Mouse (Mus musculus) retina, postnatal 7 days (tissue): ENCODE results near the gene Lrmda.

Experiments used
- DNase-seq: peaks from one replicate; pipeline ENCODE4 v3.0.0-alpha.2; 2012; ENCODE audit warnings: low read depth, low spot score

Lrmda gene

GRCm38 (mm10) chr14:21992321-21992885 lies 27.1 kb upstream of the Lrmda start:
- no peak for DNase-seq

- DNase-seq, result no peak
These were observed 26.1 kb upstream of the Lrmda start for GRCm38 (mm10) chr14:21993251-21994060.

- DNase-seq, result no peak
These were observed 25.2 kb upstream of the Lrmda start for GRCm38 (mm10) chr14:21994061-21994990.

GRCm38 (mm10) chr14:21995031-21995754 lies 24.3 kb upstream of the Lrmda start:
- DNase-seq, result no peak

- no peak for DNase-seq
These were observed 19.9 kb upstream of the Lrmda start for GRCm38 (mm10) chr14:21999588-21999987.

- DNase-seq, result no peak
These were observed 16.3 kb upstream of the Lrmda start for GRCm38 (mm10) chr14:22003231-22003630.

GRCm38 (mm10) chr14:22003631-22004030 lies 15.9 kb upstream of the Lrmda start:
- no peak for DNase-seq

- no peak for DNase-seq
These were observed 14.6 kb upstream of the Lrmda start for GRCm38 (mm10) chr14:22004943-22005342.

- no peak for DNase-seq
These were observed 12.5 kb upstream of the Lrmda start for GRCm38 (mm10) chr14:22007006-22007405.

- no peak for DNase-seq
These were observed 5.2 kb upstream of the Lrmda start for GRCm38 (mm10) chr14:22014315-22014714.

GRCm38 (mm10) chr14:22014781-22015180 lies 4.7 kb upstream of the Lrmda start:
- DNase-seq, result no peak

- no peak for DNase-seq
These were observed 2.5 kb upstream of the Lrmda start for GRCm38 (mm10) chr14:22017011-22017410.

GRCm38 (mm10) chr14:22019949-22020845 lies 685 bp downstream of the Lrmda start:
- DNase-seq, result no peak

- DNase-seq, result no peak
These were observed 1.4 kb downstream of the Lrmda start for GRCm38 (mm10) chr14:22020885-22021284.

GRCm38 (mm10) chr14:22023533-22023932 lies 4.0 kb downstream of the Lrmda start:
- no peak for DNase-seq

GRCm38 (mm10) chr14:22035900-22036299 lies 16.4 kb downstream of the Lrmda start:
- DNase-seq, result no peak

GRCm38 (mm10) chr14:22036338-22036737 lies 16.8 kb downstream of the Lrmda start:
- DNase-seq, result no peak

GRCm38 (mm10) chr14:22036802-22037497 lies 17.4 kb downstream of the Lrmda start:
- no peak for DNase-seq

- no peak for DNase-seq
These were observed 18.1 kb downstream of the Lrmda start for GRCm38 (mm10) chr14:22037498-22038131.
